In genomic region chr8:119707146-119707545, GRCm38 (mm10) we compare ENCODE assay signal across 15 mouse cellular contexts. TPM values are rescaled to one million over a fixed set of nuclear protein-coding genes. Genes with fewer than 3 reads are reported as not detected.
"Had no signal": no experiment of that assay in that cellular context is flagged by ENCODE, and none has a peak within 500 bp of the region (broad histone marks: within the 10 kb centered on the region; RNA-seq: fewer than 3 reads in every experiment).

No protein-coding gene starts in this region.

- DNase-seq: kidney, adult 2 months; kidney, postnatal 25 days; layer of hippocampus, postnatal 36 days; liver, embryonic 13.5 days; lung, adult 2 months; lung, postnatal 14 days; lung, postnatal 4 days; midbrain, embryonic 14.5 days; retina, postnatal 1 day; right cerebral cortex, postnatal 25 days; thymus, adult 18-20 months; thymus, postnatal 14 days had no signal

- ATAC-seq: intestine, postnatal 0 days had no signal

RNA-seq across cellular contexts. Expression of gene Atp2c2, which starts 7.3 kb away (rescaled TPM):
- total RNA-seq: liver, adult 2 months had no signal
- polyA plus RNA-seq: liver, adult 2 months had no signal

RNA-seq across cellular contexts. Expression of gene Wfdc1, which starts 41.0 kb away (rescaled TPM):
- polyA plus RNA-seq: limb, embryonic 11.5 days had no signal
